Mouse (Mus musculus): ENCODE results near the gene Il16.

DNA sequence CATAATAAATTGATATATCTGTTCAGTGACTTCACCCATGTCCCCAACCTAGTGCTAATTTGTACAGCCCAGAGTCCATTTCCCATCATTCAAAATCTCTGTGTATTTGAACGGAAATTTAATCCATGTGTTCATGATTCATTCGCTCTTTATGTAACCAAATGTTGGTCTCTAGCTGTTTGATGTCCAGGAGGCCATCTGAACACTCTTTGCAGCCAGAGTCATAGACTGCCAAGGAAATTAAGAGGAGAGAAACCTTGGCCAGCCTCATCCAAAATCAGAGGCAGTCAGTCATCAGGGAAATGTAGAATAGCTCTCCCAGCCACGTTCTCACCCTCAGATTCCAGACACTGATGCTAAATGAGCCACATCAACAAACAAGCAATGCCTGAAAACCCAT lies 18.1 kb upstream of the Il16 start:
- TF ChIP-seq CTCF (IDR thresholded peaks at IDR 0.05; ENCODE audit: borderline replicate concordance, insufficient read depth, low read length) (no peak), POLR2A (IDR thresholded peaks at IDR 0.05; ENCODE audit: low read depth, low read length) (no peak)

All from embryonic fibroblast, embryonic 13.5 days (primary cell).